Mouse (Mus musculus): ENCODE data around the gene Hist1h2bb. TPM values are rescaled to one million over a fixed set of nuclear protein-coding genes. Genes with fewer than 3 reads are reported as not detected.
"Not testable (repeated sequence)": the region's sequence is repeated elsewhere in the genome, so short reads cannot be mapped to it uniquely, and the experiment has no call there.

Hist1h2bb gene
- polyA plus RNA-seq, 1 experiment from 2014 or later = 4.0 TPM

DNA sequence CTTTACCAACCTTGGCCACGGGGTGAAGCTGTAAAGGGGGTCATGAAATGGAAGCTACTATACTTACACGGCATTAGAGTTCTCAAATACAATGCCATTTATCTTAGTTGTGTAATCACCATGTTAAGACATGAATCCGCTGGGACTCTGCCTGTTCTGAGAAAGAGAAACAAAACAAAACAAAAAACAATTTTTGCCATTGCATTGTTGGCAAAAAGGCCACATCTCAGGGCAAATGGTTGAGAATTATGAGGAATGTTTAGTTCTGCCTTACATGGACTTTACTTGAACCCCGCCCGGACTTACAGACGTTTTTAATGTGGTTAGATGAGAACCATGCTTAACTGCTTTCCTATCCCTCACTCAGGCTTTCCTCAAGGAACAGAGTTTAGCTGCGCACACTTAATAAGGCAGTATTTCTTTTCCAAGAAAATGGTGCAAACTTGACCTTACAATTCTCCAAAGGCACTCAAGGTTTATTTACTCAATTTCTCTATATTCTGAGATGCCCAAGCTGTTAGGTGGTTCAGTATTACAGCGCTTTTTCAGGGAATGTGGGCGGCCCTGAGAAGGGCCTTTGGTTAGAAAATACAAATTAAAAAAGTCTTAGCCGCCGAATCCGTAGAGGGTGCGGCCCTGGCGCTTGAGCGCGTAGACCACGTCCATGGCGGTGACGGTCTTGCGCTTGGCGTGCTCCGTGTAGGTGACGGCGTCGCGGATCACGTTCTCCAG, 13.9 kb downstream of the Hist1h2bb start:
- Histone ChIP-seq H3K4me2 (ENCODE audit: low read depth, low read length) (peak overlapping the region; percentile 77), H3K27me3 (ENCODE audit: control insufficient read depth, insufficient read depth, low read depth, low read length) (no peaks in the 10 kb centered on the region), H3K4me3 (ENCODE audit: low read length) (peak overlapping the region; percentile 53), H3K9ac (ENCODE audit: low read length) (peak overlapping the region; percentile 70), H3K9me3 (ENCODE audit: control insufficient read depth, low read length) (no peaks in the 10 kb centered on the region), H3K27ac (ENCODE audit: low read length) (peak overlapping the region; percentile 95), H3K4me1 (replicated peaks; ENCODE audit: control insufficient read depth, insufficient read depth, low read length) (peaks cover 18% of the 10 kb centered on the region), H3K36me3 (ENCODE audit: control insufficient read depth, insufficient read depth, low read length) (no peaks in the 10 kb centered on the region)
- WGBS = 1% methylated on average over 18 of the region's 27 CpGs
- no peak for ATAC-seq (ENCODE audit: low read depth)

- peak; percentile 76 for ATAC-seq (ENCODE audit: low read depth)
These were observed 14.7 kb downstream of the Hist1h2bb start, which contains the start of gene Hist1h4a for GRCm38 (mm10) chr13:23760972-23761864. TSS of gene Hist1h4a (minus strand) at chr13:23761230.

DNA sequence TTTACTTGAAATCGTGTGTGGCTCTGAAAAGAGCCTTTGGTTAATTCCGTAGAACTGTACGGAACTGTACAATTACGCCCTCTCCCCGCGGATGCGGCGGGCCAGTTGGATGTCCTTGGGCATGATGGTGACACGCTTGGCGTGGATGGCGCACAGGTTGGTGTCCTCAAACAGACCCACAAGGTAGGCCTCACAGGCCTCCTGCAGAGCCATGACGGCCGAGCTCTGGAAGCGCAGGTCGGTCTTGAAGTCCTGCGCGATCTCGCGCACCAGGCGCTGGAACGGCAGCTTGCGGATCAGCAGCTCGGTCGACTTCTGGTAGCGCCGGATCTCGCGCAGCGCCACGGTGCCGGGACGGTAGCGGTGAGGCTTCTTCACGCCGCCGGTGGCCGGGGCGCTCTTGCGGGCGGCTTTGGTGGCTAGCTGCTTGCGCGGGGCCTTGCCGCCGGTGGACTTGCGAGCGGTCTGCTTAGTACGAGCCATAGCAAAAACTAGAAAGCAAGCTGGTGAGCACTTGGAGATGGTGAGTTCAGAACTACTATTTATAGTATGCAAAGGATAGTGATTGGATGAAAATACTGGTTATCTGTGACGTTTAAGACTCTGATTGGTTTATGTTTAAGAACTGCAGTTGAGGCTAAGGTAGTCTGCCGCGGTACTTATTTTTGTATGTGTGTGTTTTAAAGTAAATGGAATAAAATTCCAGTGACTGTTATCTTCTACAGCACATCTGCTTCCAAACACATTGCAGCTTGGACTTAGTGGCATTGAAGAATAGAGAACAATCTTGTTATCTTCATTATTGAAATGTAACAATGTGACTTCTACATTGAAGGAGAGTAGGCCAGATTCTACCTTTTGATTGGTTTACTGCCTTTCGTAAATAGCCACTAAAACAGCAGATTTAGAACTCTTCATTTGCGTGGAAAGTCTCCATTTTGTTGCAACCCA, 15.6 kb downstream of the Hist1h2bb start, which contains the start of gene Hist1h3a:
Gene Hist1h3a, minus strand, starts transcription at position 516 of the 951 bp plus-strand sequence.
- Histone ChIP-seq H3K4me2 (ENCODE audit: low read depth, low read length) (peak within 1 kb of the TSS; percentile 77), H3K4me1 (replicated peaks; ENCODE audit: control insufficient read depth, insufficient read depth, low read length) (peaks cover 18% of the 10 kb centered on the region), H3K9ac (ENCODE audit: low read length) (peak within 1 kb of the TSS; percentile 71), H3K4me3 (ENCODE audit: low read length) (peak within 1 kb of the TSS; percentile 53), H3K27ac (ENCODE audit: low read length) (peak within 1 kb of the TSS; percentile 95)
- H3K27me3 ChIP-seq (ENCODE audit: control insufficient read depth, insufficient read depth, low read depth, low read length); H3K36me3 ChIP-seq (ENCODE audit: control insufficient read depth, insufficient read depth, low read length); H3K9me3 ChIP-seq (ENCODE audit: control insufficient read depth, low read length): not testable (repeated sequence)
- under 1% methylated on average over 27 of the region's 52 CpGs for WGBS
- peak; percentile 68 for ATAC-seq (ENCODE audit: low read depth)

More at GRCm38 (mm10) chr13:23760972-23761864, 14.7 kb downstream of the Hist1h2bb start, which contains the start of gene Hist1h4a:
- Histone ChIP-seq H3K4me3 (ENCODE audit: low read length) (peak within 1 kb of the TSS; percentile 53), H3K27ac (ENCODE audit: low read length) (peak within 1 kb of the TSS; percentile 95), H3K9ac (ENCODE audit: low read length) (peak within 1 kb of the TSS; percentile 71), H3K36me3 (ENCODE audit: control insufficient read depth, insufficient read depth, low read length) (no peaks in the 10 kb centered on the region), H3K9me3 (ENCODE audit: control insufficient read depth, low read length) (no peaks in the 10 kb centered on the region), H3K27me3 (ENCODE audit: control insufficient read depth, insufficient read depth, low read depth, low read length) (no peaks in the 10 kb centered on the region), H3K4me1 (replicated peaks; ENCODE audit: control insufficient read depth, insufficient read depth, low read length) (peaks cover 18% of the 10 kb centered on the region), H3K4me2 (ENCODE audit: low read depth, low read length) (peak within 1 kb of the TSS; percentile 77)
- WGBS = under 1% methylated on average over 67 of the region's 72 CpGs

- no peaks in the 10 kb centered on the region for H3K36me3 ChIP-seq (ENCODE audit: control insufficient read depth, insufficient read depth, low read length)
- no peaks in the 10 kb centered on the region for H3K27me3 ChIP-seq (ENCODE audit: control insufficient read depth, insufficient read depth, low read depth, low read length)
- peak overlapping the region; percentile 77 for H3K4me2 ChIP-seq (ENCODE audit: low read depth, low read length)
- peak overlapping the region; percentile 95 for H3K27ac ChIP-seq (ENCODE audit: low read length)
- no peak for ATAC-seq (ENCODE audit: low read depth)
- H3K9me3 ChIP-seq (ENCODE audit: control insufficient read depth, low read length) = no peaks in the 10 kb centered on the region
- H3K4me3 ChIP-seq (ENCODE audit: low read length) = peak overlapping the region; percentile 53
- H3K4me1 ChIP-seq (replicated peaks; ENCODE audit: control insufficient read depth, insufficient read depth, low read length) = peaks cover 18% of the 10 kb centered on the region
- H3K9ac ChIP-seq (ENCODE audit: low read length) = peak overlapping the region; percentile 61
- WGBS = 1% methylated on average over 10 of the region's 10 CpGs
These were observed 16.7 kb downstream of the Hist1h2bb start for GRCm38 (mm10) chr13:23763242-23763585.

- Histone ChIP-seq H3K9me3 (ENCODE audit: control insufficient read depth, low read length) (no peaks in the 10 kb centered on the region), H3K9ac (ENCODE audit: low read length) (peak within 1 kb of the TSS; percentile 74), H3K27me3 (ENCODE audit: control insufficient read depth, insufficient read depth, low read depth, low read length) (no peaks in the 10 kb centered on the region), H3K4me3 (ENCODE audit: low read length) (peak within 1 kb of the TSS; percentile 57), H3K4me2 (ENCODE audit: low read depth, low read length) (peak within 1 kb of the TSS; percentile 77), H3K4me1 (replicated peaks; ENCODE audit: control insufficient read depth, insufficient read depth, low read length) (peaks cover 18% of the 10 kb centered on the region), H3K27ac (ENCODE audit: low read length) (peak within 1 kb of the TSS; percentile 95), H3K36me3 (ENCODE audit: control insufficient read depth, insufficient read depth, low read length) (no peaks in the 10 kb centered on the region)
- peak; percentile 71 for ATAC-seq (ENCODE audit: low read depth)
- 2% methylated on average over 34 of the region's 34 CpGs for WGBS
These were observed 17.2 kb downstream of the Hist1h2bb start, which contains the start of gene Hist1h1a for GRCm38 (mm10) chr13:23763586-23764323. TSS of gene Hist1h1a (plus strand) at chr13:23763666.

GRCm38 (mm10) chr13:23764324-23765171, 18.0 kb downstream of the Hist1h2bb start:
- ATAC-seq (ENCODE audit: low read depth) = no peak
- H3K4me1 ChIP-seq (replicated peaks; ENCODE audit: control insufficient read depth, insufficient read depth, low read length) = peaks cover 18% of the 10 kb centered on the region
- WGBS = 30% methylated on average over 12 of the region's 12 CpGs
- H3K9me3 ChIP-seq (ENCODE audit: control insufficient read depth, low read length) = no peaks in the 10 kb centered on the region
- no peaks in the 10 kb centered on the region for H3K27me3 ChIP-seq (ENCODE audit: control insufficient read depth, insufficient read depth, low read depth, low read length)
- no peaks in the 10 kb centered on the region for H3K36me3 ChIP-seq (ENCODE audit: control insufficient read depth, insufficient read depth, low read length)
- peak overlapping the region; percentile 95 for H3K27ac ChIP-seq (ENCODE audit: low read length)
- H3K9ac ChIP-seq (ENCODE audit: low read length) = peak overlapping the region; percentile 74
- peak overlapping the region; percentile 77 for H3K4me2 ChIP-seq (ENCODE audit: low read depth, low read length)
- H3K4me3 ChIP-seq (ENCODE audit: low read length) = peak overlapping the region; percentile 57

- no peak for ATAC-seq (ENCODE audit: low read depth)
- Histone ChIP-seq H3K4me2 (ENCODE audit: low read depth, low read length) (no peak overlapping the region), H3K9ac (ENCODE audit: low read length) (no peak overlapping the region), H3K4me1 (replicated peaks; ENCODE audit: control insufficient read depth, insufficient read depth, low read length) (peaks cover 14% of the 10 kb centered on the region), H3K9me3 (ENCODE audit: control insufficient read depth, low read length) (no peaks in the 10 kb centered on the region), H3K4me3 (ENCODE audit: low read length) (no peak overlapping the region), H3K36me3 (ENCODE audit: control insufficient read depth, insufficient read depth, low read length) (no peaks in the 10 kb centered on the region), H3K27me3 (ENCODE audit: control insufficient read depth, insufficient read depth, low read depth, low read length) (no peaks in the 10 kb centered on the region), H3K27ac (ENCODE audit: low read length) (peak overlapping the region; percentile 33; the same call in 1 of the 2 replicates)
- WGBS = 33% methylated on average over 1 of the region's 1 CpGs
These were observed 18.6 kb downstream of the Hist1h2bb start for GRCm38 (mm10) chr13:23765172-23765513.
